Mouse (Mus musculus): ENCODE measurements around the gene Phc3.
"Not testable (repeated sequence)": the region's sequence is repeated elsewhere in the genome, so short reads cannot be mapped to it uniquely, and the experiment has no call there.

Phc3 gene

GRCm38 (mm10) chr3:30876709-30877108, 92.5 kb downstream of the Phc3 start:
- no peak for DNase-seq (ENCODE audit: low spot score in 2 of 2)

DNA sequence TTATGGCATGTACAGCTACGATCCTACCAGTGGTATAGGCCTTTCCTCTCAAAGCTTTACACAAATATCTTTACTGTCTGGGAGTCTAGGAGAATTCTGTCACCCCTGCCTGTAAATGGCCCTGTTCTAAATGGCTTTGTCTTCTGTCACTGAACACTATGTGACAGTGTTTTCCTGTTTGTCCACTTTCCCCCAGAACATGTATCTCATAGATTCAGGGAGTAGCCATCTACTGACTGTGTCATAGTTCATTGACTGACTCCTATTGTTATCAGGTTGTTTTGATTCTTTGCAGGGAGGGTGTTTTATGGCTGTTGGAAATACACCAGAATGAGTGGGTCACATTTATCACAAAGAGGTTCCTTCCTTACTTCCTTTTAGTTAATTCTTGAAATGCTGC, 99.2 kb downstream of the Phc3 start:
- DNase-seq (ENCODE audit: low spot score in 2 of 2): no peak

- no peak for DNase-seq (ENCODE audit: low spot score in 2 of 2)
Measured at GRCm38 (mm10) chr3:30868625-30869024, 100.6 kb downstream of the Phc3 start.

DNA sequence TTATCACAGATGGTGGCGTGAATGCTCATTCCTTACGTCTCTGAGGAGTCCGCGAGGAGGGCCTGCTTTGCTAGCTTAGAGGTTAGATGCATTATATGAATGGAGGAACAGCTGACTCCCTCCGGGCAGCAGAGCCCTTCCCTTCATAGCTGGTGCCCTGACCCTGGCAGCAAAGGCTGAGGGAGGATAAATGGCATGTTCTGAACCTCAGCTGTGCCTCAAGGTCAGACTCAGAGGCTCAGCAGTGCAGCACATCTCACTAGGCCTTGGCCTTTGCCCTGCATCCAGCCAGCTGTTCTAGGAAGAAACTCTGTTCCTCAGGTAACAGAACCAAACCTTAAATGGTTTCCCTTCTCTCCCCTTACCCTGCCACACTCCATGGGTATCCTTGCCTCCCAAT, 101.0 kb downstream of the Phc3 start:
- DNase-seq (ENCODE audit: low spot score in 2 of 2): no peak

DNA sequence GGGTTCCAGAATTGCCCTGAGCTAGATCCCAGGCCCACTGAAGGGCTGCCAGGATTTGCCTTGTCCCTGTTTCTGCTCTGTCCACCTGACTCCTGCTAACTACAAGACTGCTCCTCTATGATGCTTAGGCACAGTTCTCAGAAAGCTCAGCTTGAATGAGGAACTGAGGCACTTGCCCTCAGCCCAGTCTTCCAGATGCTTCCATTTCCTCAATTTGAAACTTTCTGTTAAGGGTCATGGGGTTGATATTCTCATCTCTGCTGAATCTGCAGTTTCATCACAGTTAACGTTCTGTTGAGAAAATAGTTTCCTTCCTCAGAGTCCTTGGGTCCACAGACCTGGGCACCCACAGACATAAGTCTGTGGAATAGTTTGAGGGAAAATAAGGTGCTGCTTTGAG, 104.6 kb downstream of the Phc3 start:
- no peak for DNase-seq (ENCODE audit: low spot score in 2 of 2)

DNA sequence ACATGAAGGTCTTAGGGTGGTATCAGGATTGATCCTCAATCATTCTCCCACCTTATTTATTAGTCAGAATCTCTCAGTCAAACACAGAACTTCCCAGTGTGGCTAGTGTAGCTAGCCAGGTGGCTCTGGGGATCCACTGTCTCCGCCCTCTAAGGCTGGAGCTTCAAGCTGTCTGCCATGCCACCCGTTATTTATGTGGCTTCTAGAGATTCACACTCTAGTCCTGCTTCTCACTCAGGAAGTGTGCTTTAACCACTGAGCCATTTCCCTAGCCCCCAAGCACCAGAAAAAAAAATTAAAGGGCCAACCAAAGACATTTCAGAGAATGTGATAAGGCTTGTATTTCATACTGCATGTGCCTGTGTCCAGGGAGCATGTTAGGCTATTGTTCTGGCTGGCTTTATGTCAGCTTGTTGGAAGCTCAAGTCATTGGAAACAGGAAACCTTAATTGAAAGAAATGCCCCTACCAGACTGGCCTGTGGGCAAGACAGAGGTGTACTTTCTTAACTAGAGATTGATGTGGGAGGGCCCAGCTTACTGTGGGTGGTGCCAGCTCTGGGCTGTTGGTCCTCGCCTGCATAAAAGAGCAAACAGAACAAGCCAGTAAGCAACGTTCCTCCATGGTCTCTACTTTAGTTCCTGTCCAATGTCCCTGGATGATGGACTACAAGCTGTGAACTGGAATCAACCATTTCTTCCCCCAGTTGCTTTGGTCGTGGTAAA, 105.3 kb downstream of the Phc3 start:
- no peak for DNase-seq (ENCODE audit: low spot score in 2 of 2)

DNA sequence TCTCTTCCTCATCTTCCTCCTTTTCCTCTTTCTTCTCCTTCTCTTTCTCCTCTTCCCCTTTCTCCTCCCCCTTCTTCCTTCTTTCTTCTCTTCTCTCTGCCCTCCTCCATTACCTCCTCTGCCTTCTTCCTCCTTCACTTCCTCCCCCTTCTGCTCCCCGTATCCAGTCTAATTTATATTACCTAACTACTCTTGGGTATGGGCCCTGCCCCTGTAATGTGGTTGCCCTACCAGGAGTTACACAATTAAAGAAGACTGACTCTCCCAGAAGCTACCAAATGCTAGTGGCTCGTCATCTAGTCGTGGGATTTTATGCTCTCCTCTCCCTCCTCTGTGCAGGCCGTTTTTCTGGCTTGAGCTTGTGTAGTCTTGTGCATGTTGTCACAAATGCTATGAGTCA, 108.5 kb downstream of the Phc3 start:
- DNase-seq (ENCODE audit: low spot score in 2 of 2): no peak

DNA sequence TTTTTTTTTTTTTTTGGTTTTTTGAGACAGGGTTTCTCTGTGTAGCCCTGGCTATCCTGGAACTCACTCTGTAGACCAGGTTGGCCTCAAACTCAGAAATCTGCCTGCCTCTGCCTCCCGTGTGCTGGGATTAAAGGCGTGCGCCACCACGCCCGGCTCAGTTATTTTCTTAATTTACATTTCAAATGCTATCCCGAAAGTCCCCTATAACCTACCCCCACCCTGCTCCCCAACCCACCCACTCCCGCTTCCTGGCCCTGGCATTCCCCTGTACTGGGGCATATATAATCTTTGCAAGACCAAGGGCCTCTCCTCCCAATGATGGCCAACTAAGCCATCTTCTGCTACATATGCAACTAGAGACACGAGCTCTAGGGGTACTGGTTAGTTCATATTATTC, 109.6 kb downstream of the Phc3 start:
- not testable (repeated sequence) for DNase-seq (ENCODE audit: low spot score in 2 of 2)

- peak; percentile 68 to 86 for DNase-seq (ENCODE audit: low spot score in 2 of 2)
Measured at GRCm38 (mm10) chr3:30855604-30856458, 113.4 kb downstream of the Phc3 start, which contains the start of gene Gpr160. Gpr160 (plus strand) TSS chr3:30855950.

GRCm38 (mm10) chr3:30853596-30853995, 115.6 kb downstream of the Phc3 start:
- DNase-seq (ENCODE audit: low spot score in 2 of 2): no peak

- no peak for DNase-seq (ENCODE audit: low spot score in 2 of 2)
Measured at GRCm38 (mm10) chr3:30851422-30851821, 117.8 kb downstream of the Phc3 start.

Measured in spleen, postnatal 4 days (tissue).